Mouse (Mus musculus): ENCODE measurements around the gene Kpna7. TPM values are rescaled to one million over a fixed set of nuclear protein-coding genes. Genes with fewer than 3 reads are reported as not detected.
"Not testable (repeated sequence)": the region's sequence is repeated elsewhere in the genome, so short reads cannot be mapped to it uniquely, and the experiment has no call there.

The Kpna7 gene
- polyA plus RNA-seq, 1 experiment from 2014 or later = 0.17 TPM

GRCm38 (mm10) chr5:145100960-145101359 is 17.1 kb upstream of the Kpna7 start:
- Histone ChIP-seq H3K4me2 (replicated peaks; ENCODE audit: low read depth) (no peak overlapping the region), H3K27ac (replicated peaks) (no peak overlapping the region), H3K4me1 (replicated peaks; ENCODE audit: control insufficient read depth, insufficient read depth) (no peaks in the 10 kb centered on the region), H3K4me3 (ENCODE audit: low read depth, low read length) (no peak overlapping the region), H3K9me3 (ENCODE audit: control insufficient read depth, low read length) (no peaks in the 10 kb centered on the region), H3K36me3 (ENCODE audit: control insufficient read depth, insufficient read depth, low read length) (peaks cover 30% of the 10 kb centered on the region), H3K27me3 (ENCODE audit: control insufficient read depth, insufficient read depth, low read length) (no peaks in the 10 kb centered on the region), H3K9ac (ENCODE audit: low read length) (no peak overlapping the region)
- ATAC-seq (ENCODE audit: low FRiP score, low TSS enrichment) (no peak), DNase-seq (ENCODE audit: low spot score) (no peak)
- 98% methylated on average over 9 of the region's 9 CpGs for WGBS
- TF ChIP-seq CTCF (IDR thresholded peaks at IDR 0.05; ENCODE audit: low read depth) = no peak
- TF ChIP-seq EP300 (optimal IDR thresholded peaks at IDR 0.05) = no peak

- Histone ChIP-seq H3K4me2 (replicated peaks; ENCODE audit: low read depth) (no peak overlapping the region), H3K27me3 (ENCODE audit: control insufficient read depth, insufficient read depth, low read length) (no peaks in the 10 kb centered on the region), H3K4me3 (ENCODE audit: low read depth, low read length) (no peak overlapping the region), H3K9ac (ENCODE audit: low read length) (no peak overlapping the region), H3K4me1 (replicated peaks; ENCODE audit: control insufficient read depth, insufficient read depth) (no peaks in the 10 kb centered on the region), H3K27ac (replicated peaks) (no peak overlapping the region), H3K9me3 (ENCODE audit: control insufficient read depth, low read length) (no peaks in the 10 kb centered on the region), H3K36me3 (ENCODE audit: control insufficient read depth, insufficient read depth, low read length) (peaks cover 28% of the 10 kb centered on the region)
- TF ChIP-seq CTCF (IDR thresholded peaks at IDR 0.05; ENCODE audit: low read depth) (0 out of 2 replicates have a peak, but pooled peaks have one; percentile 11), EP300 (optimal IDR thresholded peaks at IDR 0.05) (no peak)
- 94% methylated on average over 10 of the region's 10 CpGs for WGBS
- ATAC-seq (ENCODE audit: low FRiP score, low TSS enrichment) (no peak), DNase-seq (ENCODE audit: low spot score) (no peak)
These were observed 14.6 kb upstream of the Kpna7 start for GRCm38 (mm10) chr5:145098340-145098821.

GRCm38 (mm10) chr5:145096195-145096594 is 12.4 kb upstream of the Kpna7 start:
- WGBS = 88% methylated on average over 4 of the region's 4 CpGs
- Histone ChIP-seq H3K9ac (ENCODE audit: low read length) (no peak overlapping the region), H3K27me3 (ENCODE audit: control insufficient read depth, insufficient read depth, low read length) (no peaks in the 10 kb centered on the region), H3K27ac (replicated peaks) (no peak overlapping the region), H3K4me2 (replicated peaks; ENCODE audit: low read depth) (no peak overlapping the region), H3K4me1 (replicated peaks; ENCODE audit: control insufficient read depth, insufficient read depth) (no peaks in the 10 kb centered on the region), H3K36me3 (ENCODE audit: control insufficient read depth, insufficient read depth, low read length) (peaks cover 37% of the 10 kb centered on the region), H3K9me3 (ENCODE audit: control insufficient read depth, low read length) (no peaks in the 10 kb centered on the region), H3K4me3 (ENCODE audit: low read depth, low read length) (no peak overlapping the region)
- no peak for DNase-seq (ENCODE audit: low spot score)
- TF ChIP-seq CTCF (IDR thresholded peaks at IDR 0.05; ENCODE audit: low read depth) (no peak), EP300 (optimal IDR thresholded peaks at IDR 0.05) (no peak)
- peak; percentile 57; the same call in 1 of the 2 replicates for ATAC-seq (ENCODE audit: low FRiP score, low TSS enrichment)

GRCm38 (mm10) chr5:145089878-145090277 is 6.0 kb upstream of the Kpna7 start:
- Histone ChIP-seq H3K9me3 (ENCODE audit: control insufficient read depth, low read length) (no peaks in the 10 kb centered on the region), H3K4me3 (ENCODE audit: low read depth, low read length) (no peak overlapping the region), H3K27me3 (ENCODE audit: control insufficient read depth, insufficient read depth, low read length) (no peaks in the 10 kb centered on the region), H3K9ac (ENCODE audit: low read length) (no peak overlapping the region), H3K4me1 (replicated peaks; ENCODE audit: control insufficient read depth, insufficient read depth) (no peaks in the 10 kb centered on the region), H3K4me2 (replicated peaks; ENCODE audit: low read depth) (no peak overlapping the region), H3K36me3 (ENCODE audit: control insufficient read depth, insufficient read depth, low read length) (peaks cover 18% of the 10 kb centered on the region), H3K27ac (replicated peaks) (no peak overlapping the region)
- whole genome bisulfite sequencing = 70% methylated on average over 3 of the region's 3 CpGs
- no peak for DNase-seq (ENCODE audit: low spot score)
- ATAC-seq (ENCODE audit: low FRiP score, low TSS enrichment) = no peak
- TF ChIP-seq EP300 (optimal IDR thresholded peaks at IDR 0.05) = no peak
- TF ChIP-seq CTCF (IDR thresholded peaks at IDR 0.05; ENCODE audit: low read depth) = no peak

- H3K27ac ChIP-seq (replicated peaks) = no peak overlapping the region
- no peak for DNase-seq (ENCODE audit: low spot score)
- H3K27me3 ChIP-seq (ENCODE audit: control insufficient read depth, insufficient read depth, low read length) = no peaks in the 10 kb centered on the region
- WGBS = 95% methylated on average over 2 of the region's 2 CpGs
- no peak overlapping the region for H3K4me2 ChIP-seq (replicated peaks; ENCODE audit: low read depth)
- ATAC-seq (ENCODE audit: low FRiP score, low TSS enrichment) = no peak
- peaks cover 10% of the 10 kb centered on the region; the same call in 1 of the 2 replicates for H3K36me3 ChIP-seq (ENCODE audit: control insufficient read depth, insufficient read depth, low read length)
- no peaks in the 10 kb centered on the region for H3K9me3 ChIP-seq (ENCODE audit: control insufficient read depth, low read length)
- no peak overlapping the region for H3K9ac ChIP-seq (ENCODE audit: low read length)
- no peaks in the 10 kb centered on the region for H3K4me1 ChIP-seq (replicated peaks; ENCODE audit: control insufficient read depth, insufficient read depth)
- TF ChIP-seq CTCF (IDR thresholded peaks at IDR 0.05; ENCODE audit: low read depth) (peak; percentile 40; the same call in 1 of the 2 replicates), EP300 (optimal IDR thresholded peaks at IDR 0.05) (no peak)
- H3K4me3 ChIP-seq (ENCODE audit: low read depth, low read length) = no peak overlapping the region
These were observed 4.4 kb upstream of the Kpna7 start for GRCm38 (mm10) chr5:145088186-145088585.

GRCm38 (mm10) chr5:145084822-145085221 is 992 bp upstream of the Kpna7 start:
- Histone ChIP-seq H3K9ac (ENCODE audit: low read length) (peak overlapping the region; percentile 94; the same call in 1 of the 2 replicates), H3K4me3 (ENCODE audit: low read depth, low read length) (peak overlapping the region; percentile 92), H3K9me3 (ENCODE audit: control insufficient read depth, low read length) (no peaks in the 10 kb centered on the region), H3K27ac (replicated peaks) (no peak overlapping the region; the same call in 1 of the 2 replicates), H3K27me3 (ENCODE audit: control insufficient read depth, insufficient read depth, low read length) (no peaks in the 10 kb centered on the region), H3K36me3 (ENCODE audit: control insufficient read depth, insufficient read depth, low read length) (no peaks in the 10 kb centered on the region), H3K4me1 (replicated peaks; ENCODE audit: control insufficient read depth, insufficient read depth) (no peaks in the 10 kb centered on the region), H3K4me2 (replicated peaks; ENCODE audit: low read depth) (peak overlapping the region; percentile 53)
- DNase-seq (ENCODE audit: low spot score) (no peak), ATAC-seq (ENCODE audit: low FRiP score, low TSS enrichment) (no peak)
- 36% methylated on average over 2 of the region's 2 CpGs for WGBS
- no peak for TF ChIP-seq CTCF (IDR thresholded peaks at IDR 0.05; ENCODE audit: low read depth)
- TF ChIP-seq EP300 (optimal IDR thresholded peaks at IDR 0.05) = no peak

GRCm38 (mm10) chr5:145083201-145083600 is 629 bp downstream of the Kpna7 start:
- H3K4me3 ChIP-seq (ENCODE audit: low read depth, low read length) = peak overlapping the region; percentile 92
- H3K4me2 ChIP-seq (replicated peaks; ENCODE audit: low read depth) = peak overlapping the region; percentile 53
- not testable (repeated sequence) for H3K4me1 ChIP-seq (replicated peaks; ENCODE audit: control insufficient read depth, insufficient read depth); DNase-seq (ENCODE audit: low spot score); H3K9me3 ChIP-seq (ENCODE audit: control insufficient read depth, low read length); H3K36me3 ChIP-seq (ENCODE audit: control insufficient read depth, insufficient read depth, low read length); H3K27me3 ChIP-seq (ENCODE audit: control insufficient read depth, insufficient read depth, low read length)
- peak overlapping the region; percentile 49; the same call in 1 of the 2 replicates for H3K27ac ChIP-seq (replicated peaks)
- H3K9ac ChIP-seq (ENCODE audit: low read length) = peak overlapping the region; percentile 94; the same call in 1 of the 2 replicates
- peak; percentile 17; the same call in 1 of the 2 replicates for ATAC-seq (ENCODE audit: low FRiP score, low TSS enrichment)
- 39% methylated on average over 6 of the region's 6 CpGs for WGBS
